Mouse (Mus musculus) cortical plate, adult 2 months (tissue): ENCODE results near the gene Rpl34. TPM values are rescaled to one million over a fixed set of nuclear protein-coding genes. Genes with fewer than 3 reads are reported as not detected.
A peak's percentile ranks its signal among the peaks of the same experiment; 100 is the strongest.

ENCODE experiments used
- H3K27ac ChIP-seq: fragments of 200-500 bp; 2 replicates; pipeline ENCODE4 v1.5.1; 2012; ENCODE audit warnings: low read length, control low read depth, inconsistent platforms; ENCODE audit not compliant: insufficient read depth
- H3K4me1 ChIP-seq: fragments of 200-500 bp; 2 replicates; pipeline ENCODE4 v1.6.1; 2011; ENCODE audit warnings: low read length; ENCODE audit not compliant: control insufficient read depth, insufficient read depth
- H3K4me3 ChIP-seq: fragments of 200-500 bp; 2 replicates; pipeline ENCODE4 v1.5.1; 2011; ENCODE audit warnings: mild to moderate bottlenecking, low read length, control low read depth; ENCODE audit not compliant: insufficient read depth
- CTCF ChIP-seq: fragments of 200-500 bp; IDR thresholded peaks from 2 replicates; pipeline ENCODE4 v1.5.1; 2011; ENCODE audit warnings: mild to moderate bottlenecking, control low read depth, low read length; ENCODE audit not compliant: insufficient read depth; ENCODE audit errors: extremely low read depth
- POLR2A ChIP-seq: fragments of 200-500 bp; IDR thresholded peaks from 2 replicates; pipeline ENCODE4 v1.6.1; 2011; ENCODE audit warnings: mild to moderate bottlenecking, low read length, control low read depth; ENCODE audit not compliant: insufficient read depth; ENCODE audit errors: extremely low read depth
- polyA plus RNA-seq: library from polyadenylated mRNA; depleted of rRNA; stranded (reverse); fragments of >200 nt; gene quantifications from 2 replicates; pipeline ENCODE4 v1.2.3, GENCODE M21; 2012

Gene Rpl34
- polyA plus RNA-seq, 1 experiment, result 997 TPM

- H3K27ac ChIP-seq, result no peak overlapping the region
- TF ChIP-seq POLR2A, result no peak
- TF ChIP-seq CTCF, result no peak
- H3K4me3 ChIP-seq, result no peak overlapping the region
- H3K4me1 ChIP-seq, result no peaks in the 10 kb centered on the region
Observed at GRCm38 (mm10) chr3:130691596-130692170, 38.5 kb downstream of the Rpl34 start.

GRCm38 (mm10) chr3:130690834-130691595 lies 39.2 kb downstream of the Rpl34 start:
- Histone ChIP-seq H3K4me3 (no peak overlapping the region), H3K27ac (no peak overlapping the region), H3K4me1 (no peaks in the 10 kb centered on the region)
- TF ChIP-seq CTCF (no peak), POLR2A (no peak)

GRCm38 (mm10) chr3:130689630-130690029 lies 40.6 kb downstream of the Rpl34 start:
- no peaks in the 10 kb centered on the region for H3K4me1 ChIP-seq
- TF ChIP-seq POLR2A (no peak), CTCF (peak; percentile 76)
- no peak overlapping the region for H3K27ac ChIP-seq
- no peak overlapping the region for H3K4me3 ChIP-seq

- H3K27ac ChIP-seq, result no peak overlapping the region
- TF ChIP-seq CTCF (no peak), POLR2A (no peak)
- no peak overlapping the region for H3K4me3 ChIP-seq
- no peaks in the 10 kb centered on the region for H3K4me1 ChIP-seq
Observed at GRCm38 (mm10) chr3:130687051-130687450, 43.1 kb downstream of the Rpl34 start.

GRCm38 (mm10) chr3:130685014-130685366 lies 45.2 kb downstream of the Rpl34 start:
- H3K27ac ChIP-seq, result no peak overlapping the region
- TF ChIP-seq CTCF, result no peak
- TF ChIP-seq POLR2A, result no peak
- no peak overlapping the region for H3K4me3 ChIP-seq
- H3K4me1 ChIP-seq, result no peaks in the 10 kb centered on the region

- TF ChIP-seq CTCF (no peak), POLR2A (no peak)
Observed at GRCm38 (mm10) chr3:130684276-130685013, 45.8 kb downstream of the Rpl34 start.

GRCm38 (mm10) chr3:130683836-130684235 lies 46.4 kb downstream of the Rpl34 start:
- no peak overlapping the region for H3K27ac ChIP-seq
- H3K4me3 ChIP-seq, result no peak overlapping the region
- no peaks in the 10 kb centered on the region for H3K4me1 ChIP-seq
- no peak for TF ChIP-seq POLR2A
- no peak for TF ChIP-seq CTCF

More at GRCm38 (mm10) chr3:130684276-130685013, 45.8 kb downstream of the Rpl34 start:
- Histone ChIP-seq H3K4me3 (no peak overlapping the region), H3K27ac (no peak overlapping the region), H3K4me1 (no peaks in the 10 kb centered on the region)

GRCm38 (mm10) chr3:130682183-130682582 lies 48.0 kb downstream of the Rpl34 start:
- TF ChIP-seq POLR2A, result no peak
- no peak for TF ChIP-seq CTCF
- no peak overlapping the region for H3K27ac ChIP-seq
- no peaks in the 10 kb centered on the region for H3K4me1 ChIP-seq
- no peak overlapping the region for H3K4me3 ChIP-seq

GRCm38 (mm10) chr3:130681226-130681625 lies 49.0 kb downstream of the Rpl34 start:
- no peak overlapping the region for H3K4me3 ChIP-seq
- TF ChIP-seq POLR2A (no peak), CTCF (no peak)
- no peaks in the 10 kb centered on the region for H3K4me1 ChIP-seq
- no peak overlapping the region for H3K27ac ChIP-seq
